Mouse (Mus musculus) stomach, postnatal 0 days (tissue): Measurements from ENCODE around the gene Sctr. TPM values are rescaled to one million over a fixed set of nuclear protein-coding genes. Genes with fewer than 3 reads are reported as not detected.
"Not testable (repeated sequence)": the region's sequence is repeated elsewhere in the genome, so short reads cannot be mapped to it uniquely, and the experiment has no call there.

Experiments
- ATAC-seq: fragments of 200-750 bp; cut with Nextera tagmentation; 2 replicates; pipeline ENCODE4 v1.8.0; 2017; ENCODE audit not compliant: low FRiP score, low TSS enrichment
- DNase-seq: peaks from one replicate; pipeline ENCODE4 v3.0.0-alpha.2; 2016; ENCODE audit warnings: low spot score
- H3K27ac ChIP-seq: fragments of 300-500 bp; sonication (generic); replicated peaks from 2 replicates; pipeline ENCODE4 v1.5.1; 2014; ENCODE audit warnings: mild to moderate bottlenecking, control low read depth
- H3K27me3 ChIP-seq: fragments of 300-500 bp; sonication (generic); 2 replicates; pipeline ENCODE4 v1.6.1; 2014; ENCODE audit warnings: low read length; ENCODE audit not compliant: control insufficient read depth, insufficient read depth
- H3K36me3 ChIP-seq: fragments of 300-500 bp; sonication (generic); 2 replicates; pipeline ENCODE4 v1.6.1; 2014; ENCODE audit warnings: low read length, mixed read lengths; ENCODE audit not compliant: control insufficient read depth, insufficient read depth
- H3K4me1 ChIP-seq: fragments of 300-500 bp; sonication (generic); replicated peaks from 2 replicates; pipeline ENCODE4 v1.6.1; 2014; ENCODE audit warnings: antibody characterized with exemption; ENCODE audit not compliant: control insufficient read depth, insufficient read depth
- H3K4me2 ChIP-seq: fragments of 300-500 bp; sonication (generic); replicated peaks from 2 replicates; pipeline ENCODE4 v1.6.1; 2014; ENCODE audit warnings: low read depth, mild to moderate bottlenecking, control low read depth, moderate library complexity
- H3K4me3 ChIP-seq: fragments of 300-500 bp; sonication (generic); 2 replicates; pipeline ENCODE4 v1.5.1; 2014; ENCODE audit warnings: low read depth, low read length, control low read depth
- H3K9ac ChIP-seq: fragments of 300-500 bp; sonication (generic); 2 replicates; pipeline ENCODE4 v1.6.1; 2014; ENCODE audit warnings: mild to moderate bottlenecking, low read length, control low read depth, mixed read lengths
- H3K9me3 ChIP-seq: fragments of 300-500 bp; sonication (generic); 2 replicates; pipeline ENCODE4 v1.6.1; 2016; ENCODE audit warnings: low read length; ENCODE audit not compliant: control insufficient read depth
- CTCF ChIP-seq: IDR thresholded peaks from 2 replicates; pipeline ENCODE4 v1.5.1; 2016; ENCODE audit warnings: antibody characterized with exemption, low read depth, mild to moderate bottlenecking, moderate library complexity
- EP300 ChIP-seq: optimal IDR thresholded peaks from 2 replicates; pipeline ENCODE3; 2016; ENCODE audit warnings: antibody characterized with exemption
- WGBS: fragments of 180-500 bp; shearing (Covaris S2); extraction: QIAGEN DNeasy Blood & Tissue Kit; methylation state at CpG from one replicate; pipeline ENCODE4 v1.1.7; 2014; 5-methylcytosine and 5-hydroxymethylcytosine counted together
- polyA plus RNA-seq: library from polyadenylated mRNA; unstranded; fragments of >200 nt; fragmentation: Nextera tagmentation; extraction: Ambion mirVana; gene quantifications from 2 replicates; pipeline ENCODE4 v1.2.1, GENCODE M21; 2015

The Sctr gene
- polyA plus RNA-seq, 1 experiment from 2014 or later, result 3.0 TPM

DNA sequence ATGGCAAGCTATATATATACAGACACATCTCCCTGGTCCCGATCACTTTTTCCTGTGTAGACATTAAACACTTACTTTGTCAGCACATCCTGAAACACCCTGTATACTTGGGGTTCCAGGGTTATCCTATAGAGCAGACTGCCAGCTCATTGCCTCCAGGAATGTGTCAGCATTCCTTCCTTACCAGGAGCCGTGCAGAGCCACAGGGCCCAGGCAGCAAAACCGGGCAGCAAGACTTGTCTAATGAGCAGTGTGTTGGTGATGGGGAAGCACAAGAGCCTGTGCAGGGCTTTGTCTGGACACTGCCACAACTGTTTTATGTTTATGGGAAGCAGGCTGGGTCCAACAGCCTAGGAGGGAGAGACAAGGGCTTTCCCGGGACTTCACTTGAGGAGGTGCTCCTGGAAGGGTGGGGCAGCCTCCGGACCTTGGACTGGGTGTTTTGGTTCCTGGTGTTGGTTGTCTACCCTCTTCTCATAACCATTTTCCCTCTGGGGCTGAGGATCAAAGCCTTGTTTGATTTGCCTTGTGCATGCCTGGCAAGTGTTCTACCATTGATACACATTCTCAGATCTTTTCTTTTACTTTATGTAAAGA, 77.3 kb downstream of the Sctr start:
- Histone ChIP-seq H3K9me3 (no peaks in the 10 kb centered on the region), H3K4me1 (0 out of 2 replicates have a peak, but pooled peaks cover 2% of the 10 kb centered on the region), H3K36me3 (no peaks in the 10 kb centered on the region), H3K4me3 (no peak overlapping the region), H3K4me2 (no peak overlapping the region), H3K9ac (no peak overlapping the region), H3K27me3 (no peaks in the 10 kb centered on the region), H3K27ac (peak overlapping the region; percentile 74)
- WGBS, result 32% methylated on average over 5 of the region's 5 CpGs
- TF ChIP-seq EP300 (no peak), CTCF (no peak)
- DNase-seq, result peak; percentile 67
- peak; percentile 78 for ATAC-seq

DNA sequence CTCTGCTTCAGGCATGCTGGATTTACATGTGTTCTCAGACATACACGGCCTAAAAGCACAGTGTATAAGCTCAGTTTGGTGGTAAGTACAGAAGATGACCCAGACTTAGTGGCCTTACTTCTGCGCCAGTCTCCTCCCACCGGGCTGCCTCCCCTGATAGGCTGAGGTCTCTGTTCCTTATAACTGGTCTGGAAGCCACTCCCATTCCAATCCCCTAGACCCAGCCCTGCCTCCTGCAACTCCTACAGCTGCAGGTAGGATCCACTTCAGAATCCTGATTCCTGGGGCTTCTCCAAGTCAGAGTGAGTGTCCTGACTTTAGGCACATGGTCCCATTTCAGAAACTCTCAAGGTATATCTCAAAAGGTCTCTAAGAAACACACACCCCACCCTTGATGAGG, 79.0 kb downstream of the Sctr start:
- Histone ChIP-seq H3K9ac (no peak overlapping the region), H3K36me3 (no peaks in the 10 kb centered on the region), H3K9me3 (no peaks in the 10 kb centered on the region), H3K4me1 (0 out of 2 replicates have a peak, but pooled peaks cover 2% of the 10 kb centered on the region), H3K27ac (no peak overlapping the region), H3K27me3 (no peaks in the 10 kb centered on the region), H3K4me3 (no peak overlapping the region), H3K4me2 (no peak overlapping the region)
- no peak for ATAC-seq
- 69% methylated on average over 3 of the region's 3 CpGs for WGBS
- TF ChIP-seq CTCF (no peak), EP300 (no peak)
- no peak for DNase-seq

DNA sequence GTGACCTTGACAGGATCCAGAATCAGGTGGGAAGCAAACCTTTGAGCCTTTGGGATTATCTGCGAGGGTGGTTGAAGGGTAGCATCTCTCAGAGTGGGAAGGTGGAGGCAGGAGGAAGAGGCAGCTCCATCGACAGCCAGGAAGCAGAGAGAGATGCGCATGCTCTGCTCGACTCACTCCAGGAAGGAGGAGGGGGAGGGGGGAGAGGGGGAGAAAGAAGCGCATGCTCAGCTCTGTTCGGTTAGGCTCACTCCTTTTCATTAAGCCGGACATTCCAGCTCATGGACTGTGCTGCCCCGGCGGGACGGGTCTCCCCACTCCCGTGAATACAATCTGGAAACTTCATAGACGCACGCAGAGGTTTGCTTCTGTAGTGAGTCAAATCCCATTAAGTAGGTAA, 80.0 kb downstream of the Sctr start:
- Histone ChIP-seq H3K27me3 (no peaks in the 10 kb centered on the region), H3K4me2 (no peak overlapping the region), H3K4me1 (0 out of 2 replicates have a peak, but pooled peaks cover 2% of the 10 kb centered on the region), H3K9ac (no peak overlapping the region), H3K36me3 (no peaks in the 10 kb centered on the region), H3K4me3 (no peak overlapping the region), H3K27ac (no peak overlapping the region), H3K9me3 (no peaks in the 10 kb centered on the region)
- ATAC-seq (no peak), DNase-seq (no peak)
- 64% methylated on average over 13 of the region's 13 CpGs for WGBS
- TF ChIP-seq EP300, result no peak

DNA sequence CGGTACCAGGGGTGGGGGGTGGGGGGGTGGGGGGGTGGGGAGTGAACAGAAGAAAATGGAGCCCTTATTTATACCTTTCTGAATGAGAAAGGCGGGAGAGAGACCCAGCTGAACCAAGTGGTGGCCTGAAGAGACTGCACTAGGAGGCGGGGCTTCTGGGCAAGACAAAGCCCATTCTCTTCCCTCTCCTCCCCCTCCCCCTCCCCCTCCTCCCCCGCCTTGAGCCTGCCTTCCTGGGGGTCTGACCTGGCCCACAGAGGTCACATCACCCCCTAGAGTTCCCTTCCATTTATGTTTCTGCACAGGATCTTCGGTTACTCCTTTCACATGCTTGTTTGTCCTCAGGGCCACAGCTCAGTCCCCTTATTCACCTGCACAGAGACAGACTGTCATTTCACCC, 82.5 kb downstream of the Sctr start:
- no peaks in the 10 kb centered on the region for H3K36me3 ChIP-seq
- WGBS, result 43% methylated on average over 5 of the region's 5 CpGs
- ATAC-seq (no peak), DNase-seq (no peak)
- H3K4me3 ChIP-seq, result no peak overlapping the region
- H3K9ac ChIP-seq, result no peak overlapping the region
- H3K27ac ChIP-seq, result no peak overlapping the region
- TF ChIP-seq EP300 (no peak), CTCF (no peak)
- H3K4me2 ChIP-seq, result no peak overlapping the region
- H3K9me3 ChIP-seq, result no peaks in the 10 kb centered on the region
- H3K27me3 ChIP-seq, result no peaks in the 10 kb centered on the region
- no peaks in the 10 kb centered on the region for H3K4me1 ChIP-seq

DNA sequence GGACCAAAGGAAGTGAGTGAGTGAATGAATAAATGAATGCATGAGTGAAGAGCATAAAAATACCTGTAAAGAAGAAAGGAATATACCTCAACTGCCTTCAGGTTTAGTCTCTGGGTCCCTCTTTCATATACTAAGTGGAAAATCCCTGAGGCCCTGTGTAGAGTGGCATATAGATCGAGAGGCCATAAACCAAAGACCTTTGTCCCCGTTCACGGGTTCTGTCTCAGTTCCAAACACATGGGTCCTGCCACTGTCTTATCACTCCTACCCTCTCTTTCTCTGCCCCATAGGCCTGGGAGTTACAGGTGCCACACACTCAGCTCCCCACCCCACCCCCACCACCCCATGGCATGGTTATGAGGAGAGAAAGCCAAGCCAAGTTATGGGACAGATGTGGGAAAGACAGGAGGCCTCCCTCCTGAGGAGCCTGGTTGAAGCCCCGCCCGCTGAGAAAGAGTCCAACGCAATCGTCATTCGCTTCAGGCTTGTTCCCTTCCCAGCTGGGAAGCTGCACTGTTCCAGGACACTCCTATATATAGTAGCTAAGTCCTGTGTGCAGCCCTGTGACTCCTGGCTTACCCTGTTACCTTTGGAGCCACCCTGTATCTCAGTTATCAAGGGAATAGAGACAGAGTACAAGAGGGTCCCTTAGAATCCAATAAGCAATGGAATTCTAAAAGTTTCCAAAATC, 84.3 kb downstream of the Sctr start:
- Histone ChIP-seq H3K9ac (no peak overlapping the region), H3K27ac (no peak overlapping the region), H3K4me2 (no peak overlapping the region), H3K9me3 (no peaks in the 10 kb centered on the region), H3K4me1 (no peaks in the 10 kb centered on the region), H3K27me3 (no peaks in the 10 kb centered on the region), H3K4me3 (no peak overlapping the region), H3K36me3 (no peaks in the 10 kb centered on the region)
- WGBS, result 71% methylated on average over 8 of the region's 8 CpGs
- no peak for ATAC-seq
- TF ChIP-seq CTCF, result no peak
- no peak for DNase-seq

DNA sequence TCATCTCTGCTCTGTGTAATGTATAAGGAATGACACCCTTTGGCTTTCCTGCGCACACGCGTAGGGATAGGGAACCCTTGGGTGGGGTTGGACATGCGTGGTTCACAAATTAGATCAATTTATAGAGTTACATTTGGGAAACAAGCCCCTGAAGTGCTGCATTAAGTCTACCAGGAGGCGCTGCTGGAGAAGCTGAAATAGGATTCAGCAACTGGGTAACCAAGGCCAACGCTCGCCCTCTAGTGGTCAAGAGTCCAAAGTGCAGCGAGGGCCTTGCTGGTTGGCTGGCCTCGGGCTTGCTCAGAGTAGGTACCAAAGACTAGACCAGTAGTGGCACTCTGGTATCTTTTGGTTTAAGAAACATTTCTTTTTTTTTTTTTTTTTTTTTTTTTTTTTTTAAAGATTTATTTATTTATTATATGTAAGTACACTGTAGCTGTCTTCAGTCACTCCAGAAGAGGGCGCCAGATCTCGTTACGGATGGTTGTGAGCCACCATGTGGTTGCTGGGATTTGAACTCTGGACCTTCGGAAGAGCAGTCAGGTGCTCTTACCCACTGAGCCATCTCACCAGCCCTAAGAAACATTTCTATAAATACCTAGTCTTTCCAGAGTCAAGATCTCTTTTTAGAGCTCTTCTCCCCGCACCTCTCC, 86.9 kb downstream of the Sctr start:
- peak; percentile 93 for TF ChIP-seq CTCF

More for the DNA sequence above, 86.9 kb downstream of the Sctr start:
- not testable (repeated sequence) for H3K27me3 ChIP-seq, H3K4me2 ChIP-seq, H3K9ac ChIP-seq, H3K27ac ChIP-seq, H3K4me3 ChIP-seq, H3K36me3 ChIP-seq, H3K4me1 ChIP-seq, H3K9me3 ChIP-seq
- 51% methylated on average over 11 of the region's 14 CpGs for WGBS
- DNase-seq, result peak; percentile 88
- peak; percentile 64 for ATAC-seq
